Mouse (Mus musculus) spleen, adult 12 weeks (tissue): ENCODE data around the gene St5.

Experiments used
- DNase-seq: peaks from one replicate; pipeline ENCODE4 v3.0.0; 2022; ENCODE audit warnings: low spot score

The St5 gene

DNA sequence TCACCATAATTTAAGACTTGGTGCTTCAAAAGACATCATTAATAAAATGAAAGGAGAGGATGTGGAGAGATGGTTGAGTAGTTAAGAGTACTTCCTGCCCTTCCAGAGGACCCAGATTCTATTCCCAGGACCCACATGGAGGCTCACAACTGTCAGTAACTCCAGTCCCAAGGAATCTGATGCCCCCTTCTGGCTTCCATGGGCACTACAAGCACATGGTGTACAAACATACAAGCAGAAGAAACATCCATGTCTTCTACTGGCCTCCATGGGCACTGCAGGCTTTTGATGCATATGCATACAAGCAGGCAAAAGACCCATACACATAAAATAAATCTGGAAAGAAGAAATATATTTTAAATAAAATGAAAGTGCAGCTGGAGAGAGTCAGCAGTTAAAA is 3.2 kb downstream of the St5 start:
- no peak for DNase-seq

GRCm38 (mm10) chr7:109695339-109695726 is 8.1 kb downstream of the St5 start:
- DNase-seq = no peak

DNA sequence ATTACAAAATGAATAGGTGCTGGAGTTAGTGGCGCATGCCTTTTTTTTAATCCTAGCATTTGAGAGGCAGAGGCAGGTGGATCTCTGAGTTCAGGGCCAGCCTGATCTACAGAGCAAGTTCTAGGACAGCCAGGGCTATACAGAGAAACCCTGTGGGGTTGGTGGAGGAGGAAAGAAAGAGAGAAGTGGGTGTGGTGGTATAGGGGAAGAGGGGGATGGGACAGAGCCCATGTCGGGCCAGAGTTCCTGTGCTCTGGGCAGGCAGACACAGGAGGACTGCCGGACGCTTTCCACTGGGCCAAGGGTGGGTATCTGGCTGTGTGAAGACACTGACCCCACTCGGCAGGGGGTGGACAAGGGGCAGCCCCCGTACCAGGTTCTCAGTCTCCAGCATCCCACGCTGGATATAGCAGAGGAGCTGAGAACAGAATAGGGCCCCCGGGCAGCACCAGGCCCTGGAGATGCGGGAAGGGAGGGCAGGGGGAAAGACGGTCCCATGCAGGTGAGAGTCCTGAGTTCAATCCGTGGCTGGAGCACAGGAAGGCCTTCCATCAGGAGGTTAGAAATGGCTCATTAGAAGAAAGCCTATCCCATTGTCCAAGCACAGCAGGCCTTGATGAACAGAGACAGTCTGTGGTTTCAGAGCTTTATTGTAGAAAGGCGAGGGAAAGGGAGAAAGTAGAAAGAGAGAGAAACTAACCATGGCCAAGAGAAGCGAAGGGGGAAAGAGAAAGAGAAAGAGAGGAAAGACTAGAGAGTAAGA is 8.6 kb downstream of the St5 start:
- DNase-seq = no peak

DNA sequence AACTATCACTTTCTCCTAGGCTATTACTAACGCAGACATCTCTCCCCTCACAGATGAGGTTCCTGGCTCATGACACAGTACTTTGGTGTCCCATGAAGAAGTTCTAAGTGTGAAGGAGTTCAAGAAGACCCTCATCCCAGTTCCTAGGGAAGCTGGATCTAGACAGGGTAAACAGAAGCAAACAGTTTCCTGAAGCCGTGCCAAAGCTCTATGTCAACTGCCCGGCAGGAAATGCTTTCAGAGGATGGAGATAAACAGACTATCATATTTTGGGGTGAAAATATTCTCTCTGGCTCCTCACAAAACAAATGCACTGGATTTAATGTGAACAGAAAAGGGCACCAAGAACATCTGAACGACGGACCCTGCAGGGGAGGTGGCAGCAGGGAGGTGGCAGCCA is 12.4 kb downstream of the St5 start:
- DNase-seq = no peak

GRCm38 (mm10) chr7:109690101-109690500 is 13.3 kb downstream of the St5 start:
- DNase-seq = no peak

GRCm38 (mm10) chr7:109686585-109687128 is 16.7 kb downstream of the St5 start:
- DNase-seq = no peak

DNA sequence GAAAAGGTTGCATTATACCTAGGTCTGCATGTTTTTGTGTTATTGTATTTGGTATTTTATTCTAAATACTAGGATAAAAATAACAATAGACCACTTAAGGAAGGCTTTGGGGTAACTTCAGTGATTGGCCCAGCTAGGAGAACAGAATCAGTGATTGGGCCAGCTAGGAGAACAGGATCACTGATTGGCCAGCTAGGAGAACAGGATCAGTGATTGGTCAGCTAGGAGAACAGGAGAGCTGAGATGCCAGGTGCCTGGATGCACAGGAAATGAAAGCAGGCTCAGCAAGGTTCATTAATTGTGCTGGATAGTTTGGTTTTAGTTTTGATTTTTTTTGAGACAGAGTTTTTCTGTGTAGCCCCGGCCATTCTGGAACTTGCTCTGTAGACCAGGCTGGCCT is 22.5 kb downstream of the St5 start:
- DNase-seq = no peak

DNA sequence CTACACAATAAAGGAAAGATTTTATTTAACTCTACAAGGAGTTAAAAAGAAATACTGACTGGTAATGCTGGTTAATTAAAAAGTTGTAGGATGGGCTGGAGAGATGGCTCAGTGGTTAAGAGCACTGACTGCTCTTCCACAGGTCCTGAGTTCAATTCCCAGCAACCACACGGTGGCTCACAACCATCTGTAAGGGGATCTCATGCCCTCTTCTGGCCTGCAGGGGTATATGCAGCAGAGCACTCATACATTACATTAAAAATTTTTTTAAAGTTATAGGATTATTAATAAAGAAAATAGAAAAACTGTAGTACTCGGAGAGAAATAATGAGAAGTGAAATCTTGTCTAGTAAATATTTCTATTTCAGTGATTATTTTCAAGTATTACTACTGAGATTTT is 23.1 kb downstream of the St5 start:
- no peak for DNase-seq

DNA sequence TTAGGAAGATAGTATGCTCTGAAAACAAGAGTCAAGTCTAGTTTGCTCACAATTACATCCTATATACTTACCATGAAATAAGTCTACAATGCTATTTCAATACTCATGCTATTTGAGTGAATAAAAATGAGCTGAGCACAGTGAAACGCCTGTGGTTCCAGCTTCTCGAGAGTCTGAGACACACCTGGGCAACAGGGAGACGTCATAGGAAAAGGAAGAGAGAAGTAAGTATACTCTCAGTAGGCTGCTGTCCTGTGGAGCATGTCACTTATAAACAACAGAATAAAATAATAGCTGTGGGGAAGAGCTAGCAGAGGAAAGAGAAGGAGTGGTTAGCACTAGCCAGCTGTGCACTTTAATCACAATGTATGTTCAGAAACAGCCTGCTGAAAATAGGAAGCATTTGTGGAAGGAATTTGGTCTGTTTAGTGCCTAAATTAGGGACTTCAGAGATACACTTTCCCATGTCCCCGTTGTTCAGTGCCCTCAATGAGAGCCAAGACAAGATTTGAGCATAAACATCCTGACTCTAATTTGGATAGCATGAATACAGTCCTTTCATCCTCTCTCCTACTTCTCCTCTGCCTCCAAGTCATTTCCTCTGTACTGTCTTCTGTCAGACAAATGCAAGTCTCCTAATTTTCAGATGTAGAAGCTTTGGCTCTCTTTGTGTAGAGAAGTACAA is 28.3 kb downstream of the St5 start:
- DNase-seq = no peak

GRCm38 (mm10) chr7:109671581-109672471 is 31.6 kb downstream of the St5 start:
- DNase-seq = no peak

DNA sequence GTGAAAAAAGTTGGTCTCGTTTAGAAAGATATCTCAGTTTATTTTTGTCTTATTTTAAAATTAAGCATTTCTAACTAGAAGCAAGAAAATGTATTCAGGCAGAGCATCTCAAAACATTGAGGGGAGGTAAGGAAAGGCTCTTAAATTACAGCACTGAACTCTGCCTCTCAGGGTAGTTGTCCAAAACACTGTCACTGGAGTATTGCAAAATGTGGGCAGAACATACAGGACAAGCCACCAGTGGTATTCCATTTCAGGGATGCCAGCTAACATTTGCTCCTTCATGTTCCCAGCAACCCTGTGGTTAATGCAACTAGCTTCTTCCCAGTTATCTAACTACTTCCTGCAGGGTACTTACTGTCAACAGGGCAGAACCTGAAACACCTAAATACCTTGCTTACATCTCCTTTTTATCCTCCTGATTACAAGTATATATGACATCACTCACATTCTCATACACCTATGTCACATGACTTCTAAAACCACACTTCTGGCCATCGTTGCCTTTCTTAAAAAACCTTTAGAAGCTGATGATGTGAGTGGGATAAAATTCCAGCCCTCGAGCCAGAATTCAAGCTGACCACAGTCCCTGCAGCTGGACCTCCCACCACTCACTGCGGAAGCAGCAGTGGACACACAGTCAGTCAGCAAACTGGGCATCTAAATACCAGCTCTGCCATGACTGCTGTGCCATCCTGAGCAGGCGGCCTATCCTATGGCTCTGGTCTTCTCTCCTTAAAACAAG is 33.8 kb downstream of the St5 start:
- DNase-seq = no peak

DNA sequence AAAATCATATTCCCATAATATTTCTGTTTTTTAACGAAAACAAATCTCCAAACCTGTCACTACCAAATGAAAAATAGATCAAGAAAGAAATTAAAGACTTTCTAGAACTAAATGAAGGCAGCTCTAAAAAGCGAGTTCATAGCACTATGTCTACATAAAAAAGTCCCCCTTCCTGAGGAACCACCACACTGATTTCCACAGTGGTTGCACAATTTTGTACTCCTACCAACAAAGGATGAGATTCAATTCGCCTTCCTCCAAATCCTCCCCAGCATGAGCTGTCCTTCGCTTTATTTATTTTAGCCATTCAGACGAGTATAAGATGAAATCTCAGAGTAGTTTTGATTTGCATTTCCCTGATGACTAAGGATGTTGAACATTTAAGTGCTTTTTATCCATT is 36.7 kb downstream of the St5 start:
- no peak for DNase-seq

GRCm38 (mm10) chr7:109662626-109663025 is 40.8 kb downstream of the St5 start:
- DNase-seq = no peak

GRCm38 (mm10) chr7:109659278-109659677 is 44.1 kb downstream of the St5 start:
- DNase-seq = no peak

GRCm38 (mm10) chr7:109657884-109658283 is 45.5 kb downstream of the St5 start:
- DNase-seq = no peak

GRCm38 (mm10) chr7:109654871-109655270 is 48.5 kb downstream of the St5 start:
- DNase-seq = no peak

DNA sequence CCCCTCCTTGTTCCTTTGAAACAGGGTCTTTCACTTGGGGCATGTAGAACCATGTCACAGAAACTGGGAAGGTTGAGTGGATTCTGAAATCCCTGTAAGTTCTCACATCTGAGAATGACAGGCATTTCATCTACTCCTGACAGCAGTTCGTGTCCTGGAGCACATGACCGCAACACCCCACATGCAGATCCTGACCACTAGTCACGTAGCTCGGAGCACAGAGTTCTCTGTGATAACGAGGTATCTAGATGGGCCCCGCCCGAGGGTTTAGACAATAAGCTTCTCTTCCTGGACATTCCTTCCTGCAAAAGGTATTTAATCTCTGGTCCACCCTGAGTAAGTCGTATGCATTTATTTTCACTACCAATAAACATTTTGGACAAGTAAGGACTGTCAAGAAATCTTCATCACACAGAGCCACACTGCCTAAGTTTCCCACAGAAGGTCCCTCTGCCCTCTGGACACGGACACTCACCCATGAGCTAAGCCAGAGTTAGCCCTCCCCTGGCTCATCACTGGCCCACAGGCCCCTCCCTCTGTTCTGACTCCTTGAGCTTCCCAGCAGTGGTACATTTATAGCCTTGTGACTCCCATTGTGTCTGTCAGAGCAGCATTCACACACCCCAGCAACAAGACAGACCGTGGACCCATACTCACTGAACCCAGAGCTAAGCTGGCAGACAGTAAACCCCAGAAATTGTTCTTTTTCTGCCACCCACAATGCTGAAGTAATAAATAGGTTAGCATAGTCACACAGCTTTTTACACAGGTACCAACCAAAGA is 54.4 kb downstream of the St5 start:
- no peak for DNase-seq

- DNase-seq = no peak
Measured at GRCm38 (mm10) chr7:109646574-109646973, 56.8 kb downstream of the St5 start.

DNA sequence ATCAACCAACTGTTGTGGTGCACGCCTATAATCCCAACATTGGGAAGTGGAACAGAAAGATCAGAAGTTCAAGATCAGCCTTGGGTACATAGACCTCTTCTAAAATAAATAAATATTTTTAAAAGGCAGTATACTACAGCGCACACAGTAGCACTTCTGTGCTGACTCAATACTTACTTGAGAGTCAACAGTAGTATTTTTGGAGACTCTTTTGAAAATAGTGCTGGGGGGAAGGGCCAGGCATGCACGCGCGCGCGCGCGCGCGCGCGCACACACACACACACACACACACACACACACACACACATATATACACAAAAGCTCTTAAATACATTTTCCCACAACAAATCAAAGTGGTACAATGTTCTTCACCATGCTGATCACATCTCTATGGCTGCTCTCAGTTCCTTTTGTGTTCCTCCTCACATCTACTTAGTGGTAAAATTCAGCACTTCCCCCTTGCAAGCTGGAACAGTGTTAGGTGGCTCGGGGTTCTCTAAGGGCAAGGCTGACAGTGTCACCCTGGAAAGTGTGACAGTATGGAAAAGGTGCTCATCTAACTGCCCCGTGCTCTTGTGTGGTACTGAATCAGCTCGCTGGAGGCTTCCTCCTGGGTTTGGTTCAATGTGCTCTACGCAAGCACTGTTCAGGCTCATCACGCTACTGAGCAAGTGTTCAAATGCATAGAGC is 60.0 kb downstream of the St5 start:
- no peak for DNase-seq

- DNase-seq = no peak
Measured at GRCm38 (mm10) chr7:109641963-109642362, 61.4 kb downstream of the St5 start.
